Mouse (Mus musculus) T-helper 2 cell (primary cell): ENCODE results near the gene Fancd2.

Source experiments
- in situ Hi-C: fragments of 300-600 bp; cut with MboI, MseI; formaldehyde crosslinking; loops from one replicate; pipeline ENCODE4 v1.15.1; 2025; ENCODE audit warnings: high pct_unique_total_duplicates

Gene Fancd2

DNA sequence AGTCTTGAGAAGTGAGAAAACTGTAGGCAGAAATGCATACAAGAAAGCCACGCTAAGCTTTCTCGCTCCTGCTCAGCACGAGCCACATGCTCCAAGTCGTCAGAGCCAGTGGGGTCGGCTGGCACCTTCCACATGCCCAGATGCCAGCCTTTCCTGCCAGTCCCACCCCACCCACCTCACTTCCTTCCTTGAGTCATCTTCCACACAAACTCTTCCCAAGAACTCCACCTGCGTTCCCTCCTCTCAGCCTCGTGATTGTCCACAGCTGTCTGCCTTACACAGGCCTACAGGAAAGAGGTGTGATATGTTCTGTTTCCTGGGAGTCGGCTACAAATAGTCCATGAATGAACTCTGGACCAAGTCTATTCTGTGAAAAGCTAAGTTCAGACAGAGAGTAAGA, 8.1 kb upstream of the Fancd2 start:
- in situ Hi-C loops = no loop called here

DNA sequence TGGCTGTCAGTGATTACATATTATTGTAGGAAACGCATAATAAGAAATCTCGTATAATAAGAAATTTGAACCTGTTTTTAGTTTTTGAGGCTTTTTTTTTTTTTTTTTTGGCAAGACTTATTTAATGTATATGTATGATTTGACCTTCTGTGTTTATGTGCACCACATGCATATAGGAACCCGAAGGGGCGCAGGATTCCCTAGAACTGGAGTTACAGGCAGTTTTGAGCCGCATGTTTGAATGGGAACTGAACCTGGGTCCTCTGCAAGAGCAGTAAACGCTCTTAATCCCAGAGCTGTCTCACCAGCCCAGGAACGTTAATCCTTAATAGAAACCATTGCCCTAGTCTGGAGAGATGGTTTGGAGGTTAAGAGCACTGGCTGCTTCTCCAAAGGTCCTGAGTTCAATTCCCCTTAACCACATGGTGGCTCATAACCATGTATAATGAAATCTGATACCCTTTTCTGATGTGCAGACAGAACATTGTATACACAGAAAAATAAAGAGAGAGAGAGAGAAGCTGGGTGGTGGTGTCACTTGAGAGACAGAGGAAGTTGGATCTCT, 440 bp downstream of the Fancd2 start:
- in situ Hi-C loops = no loop called here

DNA sequence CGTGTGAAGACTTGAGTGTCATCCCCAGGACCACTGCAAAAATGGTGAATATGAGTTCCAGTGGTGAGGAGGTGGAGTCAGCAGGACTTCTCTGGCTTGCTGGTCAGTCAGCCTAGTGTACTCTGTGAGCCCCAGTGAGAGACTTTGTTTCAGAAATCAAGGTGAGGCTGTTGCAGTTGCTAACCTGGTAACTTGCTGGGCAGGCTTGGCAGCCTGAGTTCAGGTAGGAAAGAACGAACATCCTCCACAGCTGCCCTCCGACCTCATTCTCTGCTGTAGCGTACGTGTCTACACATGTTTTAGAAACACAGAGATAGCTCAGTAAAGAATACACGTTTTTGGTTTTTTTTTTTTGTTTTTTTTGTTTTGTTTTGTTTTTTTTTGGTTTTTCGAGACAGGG, 3.4 kb downstream of the Fancd2 start:
- in situ Hi-C loops = no loop called here

GRCm38 (mm10) chr6:113541610-113542009, 10.1 kb downstream of the Fancd2 start:
- in situ Hi-C loops = no loop called here

DNA sequence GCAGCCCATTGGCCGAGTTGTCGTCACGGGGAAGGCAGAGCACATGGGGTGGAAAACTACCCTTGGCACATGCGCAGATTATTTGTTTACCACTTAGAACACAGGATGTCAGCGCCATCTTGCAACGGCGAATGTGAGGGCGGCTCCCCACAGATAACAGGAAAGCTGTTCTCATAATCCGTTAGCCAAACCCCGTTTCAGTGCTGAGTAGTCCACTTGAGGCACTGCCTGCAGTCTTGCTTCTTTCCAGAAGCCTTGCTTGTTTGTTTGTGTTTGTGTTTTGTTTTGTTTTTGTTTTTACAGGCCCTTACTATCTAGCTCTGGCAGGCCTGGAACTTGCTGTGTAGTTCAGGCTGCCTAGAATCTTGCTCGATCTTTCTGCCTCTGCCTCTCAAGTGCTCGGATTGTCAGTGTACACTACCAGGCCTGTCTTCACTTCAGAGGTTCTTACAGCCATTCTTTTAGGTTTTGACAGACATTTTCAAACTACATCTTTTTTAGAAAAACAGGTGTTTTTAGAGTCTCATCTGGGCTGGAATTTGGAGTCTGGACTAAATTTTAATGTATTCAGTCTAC, 12.5 kb downstream of the Fancd2 start:
- in situ Hi-C loops = no loop called here

- in situ Hi-C loops = loop anchor here (25.0 kb wide), 1 partner anchor 422 kb away; no protein-coding TSS in a partner anchor
Measured at GRCm38 (mm10) chr6:113559736-113560135, 28.3 kb downstream of the Fancd2 start.

GRCm38 (mm10) chr6:113564557-113564956, 33.1 kb downstream of the Fancd2 start:
- in situ Hi-C loops = loop anchor here (25.0 kb wide), 1 partner anchor 427 kb away; no protein-coding TSS in a partner anchor

DNA sequence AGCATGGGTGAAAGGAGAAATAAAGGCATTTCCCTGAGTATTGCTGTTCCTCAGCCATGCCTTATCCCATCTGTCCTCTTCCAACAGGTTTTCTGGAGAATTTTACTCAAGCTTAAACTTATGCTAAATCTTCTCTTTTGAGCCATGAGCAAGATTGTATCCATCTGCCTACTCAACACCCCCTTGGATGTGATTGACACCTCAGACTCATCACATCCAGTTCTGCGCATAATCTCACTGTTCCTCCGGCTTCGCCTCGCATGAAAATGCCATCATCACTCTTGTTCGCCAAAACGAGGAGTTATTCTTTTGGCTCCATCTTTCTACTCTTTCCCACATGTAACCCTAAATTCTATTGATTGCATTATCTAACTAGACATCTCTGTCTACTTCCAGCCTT, 44.6 kb downstream of the Fancd2 start:
- in situ Hi-C loops = no loop called here

DNA sequence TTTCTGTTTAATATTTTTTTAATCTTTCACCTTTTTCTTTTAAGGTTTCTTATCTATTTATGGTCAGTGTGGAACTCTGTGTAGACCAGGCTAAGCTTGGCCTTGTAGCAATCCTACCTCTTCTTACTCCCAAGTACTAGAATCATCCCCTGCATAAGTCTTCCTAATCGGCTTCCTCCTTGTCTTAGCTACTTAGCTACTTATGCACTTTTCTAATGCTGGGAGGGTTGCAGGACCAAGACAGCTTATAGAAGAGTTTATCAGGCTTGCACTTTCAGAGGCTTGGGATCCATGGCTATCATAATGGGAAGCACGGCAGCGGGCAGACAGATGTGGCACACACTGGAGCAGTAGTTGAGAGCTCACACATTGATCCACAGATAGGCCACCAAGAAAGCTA, 47.8 kb downstream of the Fancd2 start:
- in situ Hi-C loops = no loop called here

GRCm38 (mm10) chr6:113583023-113583422, 51.5 kb downstream of the Fancd2 start:
- in situ Hi-C loops = no loop called here

- in situ Hi-C loops = no loop called here
Measured at GRCm38 (mm10) chr6:113585065-113585464, 53.6 kb downstream of the Fancd2 start.

DNA sequence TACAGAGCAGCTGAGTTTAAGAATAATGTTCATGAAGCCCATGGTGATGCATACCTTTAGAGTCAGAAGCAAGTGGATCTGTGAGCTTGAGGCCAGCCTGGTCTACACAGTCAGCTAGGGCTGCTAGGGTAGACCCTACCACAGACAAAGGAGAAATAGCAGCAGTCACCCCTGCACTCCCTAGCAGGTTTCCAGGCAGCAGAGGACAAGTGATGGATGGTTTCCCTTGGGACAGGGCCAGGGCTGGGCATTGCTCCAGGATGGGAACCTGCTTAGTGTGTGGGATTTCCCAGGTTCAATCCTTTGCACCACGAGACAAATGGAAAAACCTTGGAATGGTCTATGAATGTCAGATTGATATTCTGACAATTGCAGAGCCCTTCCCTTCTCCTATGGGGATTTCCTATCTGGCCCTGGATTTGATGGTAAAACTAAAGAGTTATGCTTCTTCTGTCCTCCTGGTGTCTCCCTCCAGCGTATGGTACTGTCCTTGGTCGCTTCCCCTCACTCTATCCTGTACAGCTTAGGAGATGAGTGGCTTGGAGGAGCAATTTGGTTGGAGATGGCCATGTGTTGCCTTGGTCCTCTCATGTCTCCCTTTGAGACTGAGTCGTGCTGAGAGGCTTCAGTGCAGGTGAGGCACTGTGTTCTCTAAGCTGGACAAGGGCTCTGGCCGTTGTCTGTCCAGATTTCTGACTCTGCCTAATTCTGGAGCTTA, 55.1 kb downstream of the Fancd2 start:
- in situ Hi-C loops = no loop called here

- in situ Hi-C loops = no loop called here
Measured at GRCm38 (mm10) chr6:113592637-113593036, 61.2 kb downstream of the Fancd2 start.

GRCm38 (mm10) chr6:113597945-113598344, 66.5 kb downstream of the Fancd2 start:
- in situ Hi-C loops = no loop called here

GRCm38 (mm10) chr6:113599833-113600232, 68.4 kb downstream of the Fancd2 start:
- in situ Hi-C loops = loop anchor here (25.0 kb wide), 1 partner anchor 1312 kb away; no protein-coding TSS in a partner anchor

- in situ Hi-C loops = loop anchor here (25.0 kb wide), 1 partner anchor 1312 kb away; no protein-coding TSS in a partner anchor
Measured at GRCm38 (mm10) chr6:113600543-113601139, 69.2 kb downstream of the Fancd2 start, which contains the start of gene Fancd2os. Fancd2os (minus strand) TSS chr6:113600715.

GRCm38 (mm10) chr6:113602821-113603220, 71.3 kb downstream of the Fancd2 start:
- in situ Hi-C loops = loop anchor here (25.0 kb wide), 1 partner anchor 1309 kb away; no protein-coding TSS in a partner anchor

DNA sequence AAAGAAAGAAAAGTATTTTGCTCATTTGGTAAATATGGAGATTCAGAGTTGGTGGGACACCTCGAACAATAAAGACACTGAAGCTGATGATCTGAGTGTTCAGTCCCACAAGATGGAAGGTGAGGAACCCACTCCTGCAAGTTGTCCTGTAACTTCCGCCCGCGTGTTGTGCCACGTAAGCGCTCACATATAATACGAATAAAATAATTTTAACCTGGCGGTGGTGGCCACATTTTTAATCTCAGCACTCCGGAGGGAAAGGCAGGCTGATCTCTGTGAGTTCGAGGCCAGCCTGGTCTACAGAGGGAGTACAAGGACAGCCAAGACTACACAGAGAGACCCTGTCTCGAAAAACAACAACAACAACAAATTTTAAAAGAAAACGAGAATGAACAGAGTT, 72.5 kb downstream of the Fancd2 start:
- in situ Hi-C loops = loop anchor here (25.0 kb wide), 1 partner anchor 1308 kb away; no protein-coding TSS in a partner anchor

DNA sequence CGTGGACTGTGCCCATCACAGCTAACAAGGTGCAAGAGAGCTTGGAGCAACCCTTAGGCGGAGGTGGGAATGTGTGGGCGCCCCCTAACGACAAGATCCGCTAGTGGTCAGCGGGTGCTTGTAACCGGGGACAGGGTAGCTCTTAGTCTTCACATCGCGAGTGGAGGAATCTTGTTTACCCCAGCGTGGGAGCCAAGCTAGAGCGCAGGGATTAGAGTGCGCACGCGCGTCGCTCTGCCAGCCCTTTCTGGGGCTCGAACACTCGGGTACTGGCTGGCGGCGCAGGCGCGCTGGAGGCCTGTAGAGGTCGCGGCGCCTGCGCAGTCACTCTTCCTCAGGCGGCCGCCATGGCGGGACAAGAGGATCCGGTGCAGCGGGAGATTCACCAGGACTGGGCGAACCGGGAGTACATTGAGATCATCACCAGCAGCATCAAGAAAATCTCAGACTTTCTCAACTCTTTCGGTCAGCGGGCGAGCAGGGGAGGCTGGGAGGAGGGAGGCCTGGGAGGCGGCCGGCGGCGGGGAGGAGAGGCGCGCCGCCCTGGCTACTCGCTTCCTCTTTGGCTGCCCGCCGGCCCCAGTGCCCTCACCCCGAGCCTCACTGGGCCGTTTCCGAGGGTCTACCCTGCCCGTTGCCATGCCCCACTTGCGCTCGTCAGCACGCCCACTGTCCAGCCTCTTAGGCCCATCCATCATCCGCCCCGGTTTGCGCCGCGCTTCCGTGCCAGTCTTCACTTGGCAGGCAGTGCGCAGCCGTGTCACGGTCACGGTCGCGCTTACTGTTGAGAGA, 73.1 kb downstream of the Fancd2 start, which contains the start of gene Brk1:
Gene Brk1, plus strand, starts transcription at position 341 of the 792 bp plus-strand sequence.
- in situ Hi-C loops = loop anchor here (25.0 kb wide), 1 partner anchor 1308 kb away; no protein-coding TSS in a partner anchor

DNA sequence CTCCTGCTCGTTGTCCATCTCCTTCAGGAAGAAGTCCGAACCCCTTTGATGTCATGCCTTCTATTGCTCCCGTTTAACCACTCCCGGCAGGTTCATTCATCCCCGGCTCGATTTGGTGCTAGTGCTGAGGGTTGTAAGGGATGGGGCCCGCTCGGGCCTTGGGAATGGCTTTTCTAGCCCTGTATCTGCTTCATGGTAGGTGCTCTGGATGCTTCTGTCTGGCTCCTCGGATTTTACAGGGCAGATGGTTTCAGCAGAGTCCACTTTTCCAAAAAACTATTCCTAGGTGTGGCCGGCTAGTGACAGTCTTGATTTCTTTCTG, 73.7 kb downstream of the Fancd2 start:
- in situ Hi-C loops = loop anchor here (25.0 kb wide), 1 partner anchor 1307 kb away; no protein-coding TSS in a partner anchor

DNA sequence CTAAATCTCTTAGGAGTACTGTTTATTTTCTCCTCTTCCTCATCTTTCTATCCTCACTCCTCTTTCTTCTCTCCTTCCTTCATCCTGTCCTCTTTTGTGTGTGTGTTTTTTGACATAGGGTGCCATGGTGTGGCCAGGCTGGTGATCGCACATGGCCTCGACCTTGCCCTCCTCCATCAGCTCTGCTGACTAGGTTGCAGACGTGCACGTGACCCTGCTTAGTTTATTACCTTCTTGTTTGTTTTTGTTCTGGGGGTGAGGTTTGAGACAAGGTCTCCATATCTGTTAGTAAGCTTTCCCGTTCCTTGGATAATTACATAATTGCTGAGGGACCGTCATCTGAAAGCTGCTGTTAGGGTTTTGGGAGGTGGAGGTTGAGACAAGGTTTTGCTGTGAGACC, 77.4 kb downstream of the Fancd2 start:
- in situ Hi-C loops = loop anchor here (25.0 kb wide), 1 partner anchor 1303 kb away; no protein-coding TSS in a partner anchor
